Mouse (Mus musculus) liver, adult 2 months (tissue): ENCODE measurements at regions not wholly inside any gene's neighbourhood (a gene's known extent, or its start where the extent isn't known, plus 50 kb on each side); places are given as distances from the start of the nearest gene placed in this dataset.

Experiments used
- DNase-seq: peaks from one replicate; pipeline ENCODE4 v3.0.0-alpha.2; 2011; ENCODE audit warnings: low read depth, low spot score; ENCODE audit errors: extremely low read depth
- H3K27ac ChIP-seq: fragments of 200-500 bp; replicated peaks from 2 replicates; pipeline ENCODE4 v1.5.1; 2012; ENCODE audit warnings: low read depth, mild to moderate bottlenecking, control low read depth, inconsistent platforms, low read length; ENCODE audit not compliant: insufficient read depth
- H3K27me3 ChIP-seq: fragments of 200-500 bp; 2 replicates; pipeline ENCODE4 v1.6.1; 2012; ENCODE audit warnings: mild to moderate bottlenecking, moderate library complexity, low read length, inconsistent platforms; ENCODE audit not compliant: control insufficient read depth, insufficient read depth
- H3K36me3 ChIP-seq: fragments of 200-500 bp; 2 replicates; pipeline ENCODE4 v1.6.1; 2012; ENCODE audit warnings: low read length, inconsistent platforms; ENCODE audit not compliant: control insufficient read depth, insufficient read depth
- H3K4me1 ChIP-seq: fragments of 200-500 bp; 2 replicates; pipeline ENCODE4 v1.6.1; 2011; ENCODE audit warnings: low read length; ENCODE audit not compliant: control insufficient read depth, insufficient read depth
- H3K4me3 ChIP-seq: fragments of 200-500 bp; 2 replicates; pipeline ENCODE4 v1.5.1; 2011; ENCODE audit warnings: low read depth, mild to moderate bottlenecking, control low read depth, low read length, moderate library complexity; ENCODE audit not compliant: insufficient read depth
- H3K79me2 ChIP-seq: fragments of 200-500 bp; 2 replicates; pipeline ENCODE4 v1.6.1; 2012; ENCODE audit warnings: inconsistent platforms, mild to moderate bottlenecking, low read length, moderate library complexity; ENCODE audit not compliant: control insufficient read depth, insufficient read depth
- H3K9ac ChIP-seq: fragments of 200-500 bp; 2 replicates; pipeline ENCODE4 v1.6.1; 2012; ENCODE audit warnings: low read depth, mild to moderate bottlenecking, control low read depth, inconsistent platforms, low read length
- CTCF ChIP-seq: fragments of 200-500 bp; IDR thresholded peaks from 2 replicates; pipeline ENCODE4 v1.5.1; 2011; ENCODE audit warnings: low read depth, low read length, control low read depth
- POLR2A ChIP-seq: fragments of 200-500 bp; IDR thresholded peaks from 2 replicates; pipeline ENCODE4 v1.6.1; 2011; ENCODE audit warnings: low read length, control low read depth; ENCODE audit not compliant: insufficient read depth; ENCODE audit errors: extremely low read depth
- WGBS: fragments of 180-500 bp; shearing (Covaris S2); methylation state at CpG from one replicate; pipeline ENCODE4 v1.1.7; 2018; 5-methylcytosine and 5-hydroxymethylcytosine counted together

- H3K27ac ChIP-seq, result no peak overlapping the region
- no peak overlapping the region for H3K4me3 ChIP-seq
- WGBS, result 93% methylated on average over 3 of the region's 3 CpGs
- H3K79me2 ChIP-seq, result no peaks in the 10 kb centered on the region
- no peak overlapping the region for H3K9ac ChIP-seq
- TF ChIP-seq POLR2A (no peak), CTCF (no peak)
- H3K36me3 ChIP-seq, result no peaks in the 10 kb centered on the region
- no peaks in the 10 kb centered on the region for H3K4me1 ChIP-seq
- no peak for DNase-seq
- H3K27me3 ChIP-seq, result no peaks in the 10 kb centered on the region
Observed at GRCm38 (mm10) chr13:41541139-41541538, 54.0 kb upstream of the Nedd9 start.

- WGBS, result 95% methylated on average over 8 of the region's 8 CpGs
Observed at GRCm38 (mm10) chr13:41546063-41546462, 58.9 kb upstream of the Nedd9 start.

GRCm38 (mm10) chr13:41546531-41546930 lies 59.2 kb upstream of the Tmem170b start:
- H3K9ac ChIP-seq, result no peak overlapping the region

More at GRCm38 (mm10) chr13:41546063-41546462, 58.9 kb upstream of the Nedd9 start:
- no peak for DNase-seq
- H3K9ac ChIP-seq, result no peak overlapping the region
- no peaks in the 10 kb centered on the region for H3K79me2 ChIP-seq
- no peak overlapping the region for H3K4me3 ChIP-seq
- H3K27ac ChIP-seq, result no peak overlapping the region
- no peaks in the 10 kb centered on the region for H3K4me1 ChIP-seq
- H3K27me3 ChIP-seq, result no peaks in the 10 kb centered on the region
- TF ChIP-seq CTCF (no peak), POLR2A (no peak)
- no peaks in the 10 kb centered on the region for H3K36me3 ChIP-seq

GRCm38 (mm10) chr13:41549283-41549682 lies 56.4 kb upstream of the Tmem170b start:
- TF ChIP-seq CTCF (no peak), POLR2A (no peak)
- Histone ChIP-seq H3K9ac (no peak overlapping the region), H3K4me1 (no peaks in the 10 kb centered on the region), H3K4me3 (no peak overlapping the region), H3K27me3 (no peaks in the 10 kb centered on the region), H3K27ac (no peak overlapping the region), H3K36me3 (no peaks in the 10 kb centered on the region), H3K79me2 (no peaks in the 10 kb centered on the region)
- 68% methylated on average over 6 of the region's 6 CpGs for WGBS
- DNase-seq, result no peak

More at GRCm38 (mm10) chr13:41546531-41546930, 59.2 kb upstream of the Tmem170b start:
- Histone ChIP-seq H3K27ac (no peak overlapping the region), H3K4me1 (no peaks in the 10 kb centered on the region), H3K27me3 (no peaks in the 10 kb centered on the region), H3K79me2 (no peaks in the 10 kb centered on the region), H3K4me3 (no peak overlapping the region), H3K36me3 (no peaks in the 10 kb centered on the region)
- no peak for TF ChIP-seq POLR2A
- no peak for TF ChIP-seq CTCF
- DNase-seq, result no peak
- 85% methylated on average over 9 of the region's 9 CpGs for WGBS

- WGBS, result 37% methylated on average over 8 of the region's 8 CpGs
- H3K27ac ChIP-seq, result no peak overlapping the region
- peak; percentile 19 for DNase-seq
- no peak overlapping the region for H3K9ac ChIP-seq
- TF ChIP-seq POLR2A (no peak), CTCF (no peak)
- no peak overlapping the region for H3K4me3 ChIP-seq
- no peaks in the 10 kb centered on the region for H3K4me1 ChIP-seq
- no peaks in the 10 kb centered on the region for H3K27me3 ChIP-seq
- H3K79me2 ChIP-seq, result no peaks in the 10 kb centered on the region
- H3K36me3 ChIP-seq, result no peaks in the 10 kb centered on the region
Observed at GRCm38 (mm10) chr13:41550246-41550900, 55.3 kb upstream of the Tmem170b start.

- Histone ChIP-seq H3K36me3 (no peaks in the 10 kb centered on the region), H3K4me3 (no peak overlapping the region), H3K27me3 (no peaks in the 10 kb centered on the region), H3K9ac (no peak overlapping the region), H3K4me1 (no peaks in the 10 kb centered on the region), H3K27ac (peak overlapping the region; percentile 10; the same call in 1 of the 2 replicates), H3K79me2 (no peaks in the 10 kb centered on the region)
- TF ChIP-seq POLR2A, result no peak
- TF ChIP-seq CTCF, result no peak
- WGBS, result 81% methylated on average over 14 of the region's 14 CpGs
- DNase-seq, result peak; percentile 18
Observed at GRCm38 (mm10) chr13:41551711-41552349, 53.9 kb upstream of the Tmem170b start.
